ENCODE assay signal across 22 mouse cellular contexts in the genomic region with DNA sequence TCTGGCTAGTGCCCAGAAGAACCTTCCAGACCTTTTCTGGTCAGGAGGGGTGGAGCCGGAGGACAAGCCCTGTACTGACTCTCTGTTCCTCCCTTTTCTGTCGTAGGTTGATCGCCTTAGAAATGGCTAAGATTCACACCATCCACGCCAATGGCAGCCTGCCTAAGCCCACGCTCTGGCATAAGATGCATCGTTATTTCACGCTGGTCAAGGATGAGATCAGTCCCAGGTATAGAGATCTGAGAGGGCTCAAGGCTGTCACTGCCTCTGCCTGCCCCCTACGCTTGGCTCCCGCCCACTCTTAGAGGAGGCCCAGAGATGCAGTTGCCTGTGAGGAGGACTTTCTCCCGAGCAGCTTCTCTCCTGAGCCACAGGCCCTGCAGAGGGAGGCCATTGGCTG. TPM values are rescaled to one million over a fixed set of nuclear protein-coding genes. Genes with fewer than 3 reads are reported as not detected.
A peak's percentile ranks its signal among the peaks of the same experiment; 100 is the strongest.
DNase-seq lines count a peak whose midpoint lies in the region; ATAC-seq and TF ChIP-seq lines count a peak whose summit lies in the region.
"Had no signal": no experiment of that assay in that cellular context is flagged by ENCODE, and none has a peak within 500 bp of the region (broad histone marks: within the 10 kb centered on the region; RNA-seq: fewer than 3 reads in every experiment).

No protein-coding gene starts in this region.

- 0 out of 2 replicates have a peak overlapping the region, but pooled peaks have one; percentile 4 for H3K9ac ChIP-seq in hindbrain, embryonic 11.5 days (ENCODE audit: low read depth, low read length)
- no peak overlapping the region for H3K9ac ChIP-seq in hindbrain, embryonic 16.5 days (ENCODE audit: low read depth, low read length)
- no peak overlapping the region for H3K9ac ChIP-seq in neural tube, embryonic 15.5 days (replicated peaks)
- H3K9ac ChIP-seq: liver, embryonic 13.5 days; midbrain, embryonic 15.5 days; neural tube, embryonic 12.5 days had no signal

- no peak overlapping the region for H3K4me2 ChIP-seq in hindbrain, embryonic 11.5 days (replicated peaks; ENCODE audit: low read depth, low read length)
- H3K4me2 ChIP-seq in hindbrain, embryonic 16.5 days (ENCODE audit: low read length), result no peak overlapping the region
- no peak overlapping the region for H3K4me2 ChIP-seq in neural tube, embryonic 15.5 days
- H3K4me2 ChIP-seq: midbrain, embryonic 15.5 days had no signal

- H3K4me3 ChIP-seq in cerebellum, adult 2 months (replicated peaks; ENCODE audit: insufficient read depth, low read depth, low read length), result no peak overlapping the region
- no peak overlapping the region for H3K4me3 ChIP-seq in hindbrain, embryonic 11.5 days (ENCODE audit: low read depth, low read length)
- no peak overlapping the region for H3K4me3 ChIP-seq in hindbrain, embryonic 16.5 days (ENCODE audit: low read length)
- no peak overlapping the region for H3K4me3 ChIP-seq in neural tube, embryonic 15.5 days (replicated peaks)
- H3K4me3 ChIP-seq: heart, embryonic 13.5 days; liver, embryonic 13.5 days; midbrain, embryonic 15.5 days; neural tube, embryonic 12.5 days had no signal

- peaks cover 15% of the 10 kb centered on the region for H3K4me1 ChIP-seq in cerebellum, adult 2 months (ENCODE audit: control insufficient read depth, insufficient read depth, low read length)
- H3K4me1 ChIP-seq in hindbrain, embryonic 11.5 days (replicated peaks; ENCODE audit: control insufficient read depth, insufficient read depth, low read length), result peaks cover 8% of the 10 kb centered on the region; the same call in 1 of the 2 replicates
- peaks cover 12% of the 10 kb centered on the region for H3K4me1 ChIP-seq in hindbrain, embryonic 16.5 days (ENCODE audit: control insufficient read depth, insufficient read depth, low read depth, low read length)
- H3K4me1 ChIP-seq in neural tube, embryonic 15.5 days, result peaks cover 34% of the 10 kb centered on the region

- no peak for TF ChIP-seq POLR2A in cerebellum, adult 2 months (IDR thresholded peaks at IDR 0.05; ENCODE audit: borderline replicate concordance, insufficient read depth, low read length)

- TF ChIP-seq CTCF in cerebellum, adult 2 months (IDR thresholded peaks at IDR 0.05; ENCODE audit: borderline replicate concordance, insufficient read depth, low read depth, low read length), result no peak

- H3K27me3 ChIP-seq in cerebellum, adult 2 months (ENCODE audit: control insufficient read depth, insufficient read depth, low read length), result no peaks in the 10 kb centered on the region
- H3K27me3 ChIP-seq in hindbrain, embryonic 11.5 days (ENCODE audit: control insufficient read depth, insufficient read depth, low read length), result peaks cover 17% of the 10 kb centered on the region
- H3K27me3 ChIP-seq in hindbrain, embryonic 16.5 days (replicated peaks; ENCODE audit: control insufficient read depth, insufficient read depth, low read length), result no peaks in the 10 kb centered on the region
- peaks cover 12% of the 10 kb centered on the region for H3K27me3 ChIP-seq in neural tube, embryonic 15.5 days (replicated peaks)

- 31% methylated on average over 10 of the region's 10 CpGs for WGBS in cerebellum, adult 2 months
- 66% methylated on average over 10 of the region's 10 CpGs for WGBS in hindbrain, embryonic 11.5 days
- 60% methylated on average over 10 of the region's 10 CpGs for WGBS in hindbrain, embryonic 16.5 days
- WGBS in neural tube, embryonic 15.5 days, result 71% methylated on average over 10 of the region's 10 CpGs

- no peak for ATAC-seq in hindbrain, embryonic 11.5 days (ENCODE audit: low FRiP score)
- no peak for ATAC-seq in hindbrain, embryonic 16.5 days
- no peak for ATAC-seq in neural tube, embryonic 15.5 days (ENCODE audit: low FRiP score)
- ATAC-seq: activated CD4-positive, CD25-positive, alpha-beta regulatory T cell, adult 4 months; midbrain, embryonic 15.5 days had no signal

- H3K27ac ChIP-seq in cerebellum, adult 2 months (ENCODE audit: insufficient read depth, low read length), result 0 out of 2 replicates have a peak overlapping the region, but pooled peaks have one; percentile 19
- no peak overlapping the region for H3K27ac ChIP-seq in hindbrain, embryonic 11.5 days (ENCODE audit: low read depth, low read length)
- no peak overlapping the region for H3K27ac ChIP-seq in hindbrain, embryonic 16.5 days (ENCODE audit: low read depth, low read length)
- H3K27ac ChIP-seq in neural tube, embryonic 15.5 days (replicated peaks), result no peak overlapping the region
- H3K27ac ChIP-seq: kidney, postnatal 0 days; liver, embryonic 13.5 days; midbrain, embryonic 15.5 days; neural tube, embryonic 12.5 days had no signal

- no peaks in the 10 kb centered on the region for H3K36me3 ChIP-seq in hindbrain, embryonic 11.5 days (ENCODE audit: control insufficient read depth, insufficient read depth, low read length)
- no peaks in the 10 kb centered on the region for H3K36me3 ChIP-seq in hindbrain, embryonic 16.5 days (ENCODE audit: control insufficient read depth, insufficient read depth, low read length)
- no peaks in the 10 kb centered on the region for H3K36me3 ChIP-seq in neural tube, embryonic 15.5 days
- H3K36me3 ChIP-seq: heart, embryonic 13.5 days; liver, embryonic 13.5 days; midbrain, embryonic 15.5 days; neural tube, embryonic 12.5 days had no signal

- DNase-seq in cerebellum, adult 2 months, result peak; percentile 24 to 25
- no peak for DNase-seq in cerebellum, adult 9-11 months
- DNase-seq in hindbrain, embryonic 11.5 days (ENCODE audit: low spot score), result no peak
- peak; percentile 34 to 48 for DNase-seq in adrenal gland, postnatal 36 days
- DNase-seq in right cerebral cortex, postnatal 36 days (ENCODE audit: low spot score in 2 of 2), result peak; percentile 63 to 76
- DNase-seq in thymus, postnatal 10 days (ENCODE audit: low spot score in 2 of 2), result no peak
- DNase-seq: B cell, adult 2 months; cerebellum, adult 8-10 months; liver, embryonic 13.5 days; lung, postnatal 36 days; thymus, postnatal 14 days had no signal

- no peaks in the 10 kb centered on the region for H3K9me3 ChIP-seq in hindbrain, embryonic 11.5 days (ENCODE audit: control insufficient read depth, low read length)
- H3K9me3 ChIP-seq in hindbrain, embryonic 16.5 days (ENCODE audit: control insufficient read depth, low read length), result no peaks in the 10 kb centered on the region
- no peaks in the 10 kb centered on the region for H3K9me3 ChIP-seq in neural tube, embryonic 15.5 days (replicated peaks)
- H3K9me3 ChIP-seq: heart, embryonic 13.5 days; liver, embryonic 13.5 days; midbrain, embryonic 15.5 days; neural tube, embryonic 12.5 days had no signal

RNA-seq across cellular contexts. Expression of a gene that starts 5.3 kb away (rescaled TPM):
- polyA plus RNA-seq in cerebellum, adult 2 months (2012; rRNA removed), result 5.0 and 5.6 TPM in 2 replicates
- polyA plus RNA-seq in hindbrain, embryonic 11.5 days (2014; fragmentation: Nextera tagmentation; extraction: Ambion mirVana), result 2.9 and 3.1 TPM in 2 replicates
- polyA plus RNA-seq in hindbrain, embryonic 16.5 days (2015; fragmentation: Nextera tagmentation; extraction: Ambion mirVana), result 25.7 and 29.5 TPM in 2 replicates
- total RNA-seq in adrenal gland, postnatal 36 days (2021), result 10 to 100 TPM in 1 of 2 experiments, 1 to 10 TPM in 1; 4.6 to 24.7 TPM
- polyA plus RNA-seq in neural tube, embryonic 15.5 days (2015; fragmentation: Nextera tagmentation; extraction: Ambion mirVana), result 21.3 and 22.8 TPM in 2 replicates

RNA-seq across cellular contexts. Expression of a gene that starts 18.3 kb away (rescaled TPM):
- polyA plus RNA-seq in cerebellum, adult 2 months (2012; rRNA removed), result 0.08 and 0.13 TPM in 2 replicates
- polyA plus RNA-seq in hindbrain, embryonic 11.5 days (2014; fragmentation: Nextera tagmentation; extraction: Ambion mirVana), result 0.70 and 1.2 TPM in 2 replicates
- 6.6 and 7.8 TPM in 2 replicates for polyA plus RNA-seq in hindbrain, embryonic 16.5 days (2015; fragmentation: Nextera tagmentation; extraction: Ambion mirVana)
- 1 to 10 TPM; 3.1 to 6.9 TPM for total RNA-seq in adrenal gland, postnatal 36 days (2021)
- polyA plus RNA-seq in neural tube, embryonic 15.5 days (2015; fragmentation: Nextera tagmentation; extraction: Ambion mirVana), result 0.74 and 1.6 TPM in 2 replicates
- polyA plus RNA-seq: activated CD4-positive, CD25-positive, alpha-beta regulatory T cell, adult 4 months; midbrain, embryonic 15.5 days had no signal

RNA-seq across cellular contexts. Expression of a gene that starts 47.0 kb away (rescaled TPM):
- not detected in 2 replicates for polyA plus RNA-seq in cerebellum, adult 2 months (2012; rRNA removed)
- polyA plus RNA-seq in hindbrain, embryonic 11.5 days (2014; fragmentation: Nextera tagmentation; extraction: Ambion mirVana), result not detected in 2 replicates
- polyA plus RNA-seq in hindbrain, embryonic 16.5 days (2015; fragmentation: Nextera tagmentation; extraction: Ambion mirVana), result not detected in 2 replicates
- under 1 TPM in 1 of 2 experiments, not detected in 1; 0.66 TPM for total RNA-seq in adrenal gland, postnatal 36 days (2021)
- polyA plus RNA-seq in neural tube, embryonic 15.5 days (2015; fragmentation: Nextera tagmentation; extraction: Ambion mirVana), result not detected in 2 replicates
- total RNA-seq: gastrocnemius, adult 18-20 months; layer of hippocampus, postnatal 14 days; MEL had no signal
- polyA plus RNA-seq: activated CD4-positive, CD25-positive, alpha-beta regulatory T cell, adult 4 months; heart, embryonic 13.5 days; kidney, postnatal 0 days; liver, embryonic 13.5 days; midbrain, embryonic 15.5 days; neural tube, embryonic 12.5 days; small intestine, adult 2 months had no signal

RNA-seq across cellular contexts. Expression of a gene that starts 55.5 kb away (rescaled TPM):
- 13.6 and 15.4 TPM in 2 replicates for polyA plus RNA-seq in cerebellum, adult 2 months (2012; rRNA removed)
- 12.5 and 15.9 TPM in 2 replicates for polyA plus RNA-seq in hindbrain, embryonic 11.5 days (2014; fragmentation: Nextera tagmentation; extraction: Ambion mirVana)
- polyA plus RNA-seq in hindbrain, embryonic 16.5 days (2015; fragmentation: Nextera tagmentation; extraction: Ambion mirVana), result 2.9 and 5.1 TPM in 2 replicates
- 10 to 100 TPM; 12.6 to 17.5 TPM for total RNA-seq in adrenal gland, postnatal 36 days (2021)
- 4.0 and 6.7 TPM in 2 replicates for polyA plus RNA-seq in neural tube, embryonic 15.5 days (2015; fragmentation: Nextera tagmentation; extraction: Ambion mirVana)
- total RNA-seq: MEL had no signal
- polyA plus RNA-seq: activated CD4-positive, CD25-positive, alpha-beta regulatory T cell, adult 4 months had no signal

RNA-seq across cellular contexts. Expression of a gene that starts 59.0 kb away (rescaled TPM):
- not detected in 2 replicates for polyA plus RNA-seq in cerebellum, adult 2 months (2012; rRNA removed)
- not detected in 2 replicates for polyA plus RNA-seq in hindbrain, embryonic 11.5 days (2014; fragmentation: Nextera tagmentation; extraction: Ambion mirVana)
- not detected in 2 replicates for polyA plus RNA-seq in hindbrain, embryonic 16.5 days (2015; fragmentation: Nextera tagmentation; extraction: Ambion mirVana)
- 1 to 10 TPM; 1.7 to 2.0 TPM for total RNA-seq in adrenal gland, postnatal 36 days (2021)
- 0.43 TPM in 1 of 2 replicates, not detected in the other for polyA plus RNA-seq in neural tube, embryonic 15.5 days (2015; fragmentation: Nextera tagmentation; extraction: Ambion mirVana)
- total RNA-seq: gastrocnemius, adult 18-20 months; layer of hippocampus, postnatal 14 days; MEL had no signal
- polyA plus RNA-seq: activated CD4-positive, CD25-positive, alpha-beta regulatory T cell, adult 4 months; midbrain, embryonic 15.5 days; neural tube, embryonic 12.5 days had no signal

Comparison
In these comparisons a context has a peak if more than half of its experiments do, and no peak if none do; other contexts are left out.
1. DNase-seq: peak in cerebellum, adult 2 months (2 of 2), adrenal gland, postnatal 36 days (2 of 2) and right cerebral cortex, postnatal 36 days (2 of 2); none in cerebellum, adult 9-11 months (single experiment), hindbrain, embryonic 11.5 days (single experiment) and thymus, postnatal 10 days (0 of 2).